Mouse (Mus musculus) CH12.LX (cell line): Measurements from ENCODE around the gene Senp8. TPM values are rescaled to one million over a fixed set of nuclear protein-coding genes. Genes with fewer than 3 reads are reported as not detected.

Experiments used
- DNase-seq: peaks from one replicate; pipeline ENCODE4 v3.0.0-alpha.2; 2013; ENCODE audit errors: extremely low read depth
- H3K27ac ChIP-seq: 2 replicates; pipeline ENCODE4 v1.5.1; 2012; ENCODE audit warnings: low read depth, mild to moderate bottlenecking, control low read depth, moderate library complexity; ENCODE audit not compliant: insufficient read depth
- H3K27me3 ChIP-seq: replicated peaks from 2 replicates; pipeline ENCODE3; 2012; ENCODE audit warnings: inconsistent platforms
- H3K36me3 ChIP-seq, 2 experiments: replicated peaks in 1 of 2; 2 replicates each; pipeline versions ENCODE3 to v1.6.1; 2012; ENCODE audit warnings: inconsistent platforms in 1 of 2, low read length in 1 of 2, mild to moderate bottlenecking in 1 of 2, mixed read lengths in 1 of 2, moderate library complexity in 1 of 2; ENCODE audit not compliant: control insufficient read depth in 1 of 2, insufficient read depth in 1 of 2
- H3K4me1 ChIP-seq, 2 experiments: 2 replicates each; pipeline ENCODE4 v1.6.1; 2012; ENCODE audit warnings: inconsistent platforms in 1 of 2, moderate library complexity in 1 of 2; ENCODE audit not compliant: insufficient read depth in 2 of 2, control insufficient read depth in 1 of 2
- H3K4me2 ChIP-seq: 2 replicates; pipeline ENCODE4 v1.6.1; 2012; ENCODE audit warnings: low read depth, mild to moderate bottlenecking, control low read depth; ENCODE audit not compliant: poor library complexity, insufficient read depth, severe bottlenecking
- H3K4me3 ChIP-seq, 3 experiments: fragments of 150-350 bp in 1 of 3; sonication (generic) in 1 of 3; replicated peaks in 1 of 3; 2 replicates each; pipeline versions ENCODE3 to v1.5.1; 2011 to 2012; ENCODE audit warnings: low read depth in 2 of 3, low read length in 2 of 3, mild to moderate bottlenecking in 2 of 3, moderate library complexity in 2 of 3, control low read depth in 1 of 3, improper control_type of control experiment in 1 of 3, inconsistent platforms in 1 of 3, mixed read lengths in 1 of 3; ENCODE audit not compliant: poor library complexity in 1 of 3
- H3K79me2 ChIP-seq: replicated peaks from 2 replicates; pipeline ENCODE4 v1.6.1; 2012; ENCODE audit warnings: mild to moderate bottlenecking, moderate library complexity; ENCODE audit not compliant: control insufficient read depth, poor library complexity, insufficient read depth, severe bottlenecking; ENCODE audit errors: extremely low read depth
- H3K9ac ChIP-seq: 2 replicates; pipeline ENCODE4 v1.6.1; 2012; ENCODE audit warnings: low read depth, mild to moderate bottlenecking, control low read depth, moderate library complexity; ENCODE audit not compliant: insufficient read depth
- H3K9me3 ChIP-seq: replicated peaks from 2 replicates; pipeline ENCODE3; 2012; ENCODE audit warnings: low read length, inconsistent platforms, mixed read lengths
- BHLHE40 ChIP-seq: IDR thresholded peaks from 2 replicates; pipeline ENCODE4 v1.6.1; 2011; ENCODE audit warnings: mild to moderate bottlenecking, low read depth, low read length, improper control_type of control experiment
- CHD2 ChIP-seq: IDR thresholded peaks from 2 replicates; pipeline ENCODE4 v1.6.1; 2011; ENCODE audit warnings: low read length, improper control_type of control experiment
- CTCF ChIP-seq, 2 experiments: IDR thresholded peaks in 1 of 2; conservative IDR thresholded peaks in 1 of 2; 2 replicates each; pipeline ENCODE4 v1.5.1; 2011 to 2012; ENCODE audit warnings: low read depth in 2 of 2, low read length in 2 of 2, improper control_type of control experiment in 1 of 2, inconsistent platforms in 1 of 2, mild to moderate bottlenecking in 1 of 2, moderate library complexity in 1 of 2
- GABPA ChIP-seq: IDR thresholded peaks from 2 replicates; pipeline ENCODE4 v1.6.1; 2012; ENCODE audit warnings: low read depth, low read length, improper control_type of control experiment, inconsistent platforms; ENCODE audit not compliant: insufficient replicate concordance
- HCFC1 ChIP-seq: IDR thresholded peaks from 2 replicates; pipeline ENCODE4 v1.6.1; 2012; ENCODE audit warnings: low read depth, mild to moderate bottlenecking, inconsistent platforms, low read length, improper control_type of control experiment
- IRF4 ChIP-seq: IDR thresholded peaks from 2 replicates; pipeline ENCODE4 v1.6.1; 2014; ENCODE audit warnings: low read depth, mild to moderate bottlenecking, inconsistent platforms, low read length, improper control_type of control experiment
- MAZ ChIP-seq: IDR thresholded peaks from 2 replicates; pipeline ENCODE4 v1.6.1; 2012; ENCODE audit warnings: low read depth, mild to moderate bottlenecking, inconsistent platforms, low read length, improper control_type of control experiment, moderate library complexity
- MEF2A ChIP-seq: IDR thresholded peaks from 2 replicates; pipeline ENCODE4 v1.6.1; 2014; ENCODE audit warnings: low read depth, mild to moderate bottlenecking, inconsistent platforms, low read length, improper control_type of control experiment, borderline replicate concordance
- PAX5 ChIP-seq: IDR thresholded peaks from 2 replicates; pipeline ENCODE4 v1.6.1; 2012; ENCODE audit warnings: low read length, inconsistent platforms, mixed read lengths
- RAD21 ChIP-seq: IDR thresholded peaks from 2 replicates; pipeline ENCODE4 v1.6.1; 2011; ENCODE audit warnings: low read depth, mild to moderate bottlenecking, low read length, improper control_type of control experiment, moderate library complexity
- RCOR1 ChIP-seq: conservative IDR thresholded peaks from 2 replicates; pipeline ENCODE4 v1.6.1; 2012; ENCODE audit warnings: low read depth, mild to moderate bottlenecking, inconsistent platforms, low read length, improper control_type of control experiment
- SIN3A ChIP-seq: IDR thresholded peaks from 2 replicates; pipeline ENCODE4 v1.6.1; 2012; ENCODE audit warnings: low read length, improper control_type of control experiment, inconsistent platforms
- SMC3 ChIP-seq: IDR thresholded peaks from 2 replicates; pipeline ENCODE4 v1.6.1; 2011; ENCODE audit warnings: low read depth, low read length, improper control_type of control experiment
- TBP ChIP-seq: conservative IDR thresholded peaks from 2 replicates; pipeline ENCODE4 v1.6.1; 2011; ENCODE audit warnings: low read depth, low read length, improper control_type of control experiment
- TCF12 ChIP-seq: IDR thresholded peaks from 2 replicates; pipeline ENCODE4 v1.6.1; 2014; ENCODE audit warnings: low read depth, mild to moderate bottlenecking, inconsistent platforms, low read length, improper control_type of control experiment
- ZC3H11A ChIP-seq: IDR thresholded peaks from 2 replicates; pipeline ENCODE4 v1.6.1; 2012; ENCODE audit warnings: low read depth, mild to moderate bottlenecking, inconsistent platforms, low read length, improper control_type of control experiment
- dilution Hi-C: fragments of 300-500 bp; cut with MboI; formaldehyde crosslinking; loops from 2 replicates; pipeline ENCODE4 v1.14.3; 2020; ENCODE audit warnings: low sequenced_read_pairs; ENCODE audit not compliant: extremely low pct_unique_long_range_greater_than_20kb, extremely low pct_ligation_motif_present
- in situ Hi-C: fragments of 300-500 bp; cut with MboI; formaldehyde crosslinking; loops from 3 replicates; pipeline ENCODE4 v1.14.3; 2019; ENCODE audit warnings: low sequenced_read_pairs, low pct_ligation_motif_present, low pct_unique_long_range_greater_than_20kb, mixed read lengths
- polyA plus RNA-seq: library from polyadenylated mRNA; unstranded; fragments of >175 nt; gene quantifications from 2 replicates; pipeline ENCODE4 v1.2.1, GENCODE M21; 2012; ENCODE audit warnings: low read depth; ENCODE audit not compliant: insufficient read length
- total RNA-seq, 2 experiments: library from RNA; depleted of rRNA; stranded (reverse); fragments of 300-350 nt in 1 of 2; fragments of >200 nt in 1 of 2; gene quantifications; 2 replicates each; pipeline ENCODE4 v1.2.3; 2012 to 2014

Senp8 gene
- total and polyA plus RNA-seq, 3 experiments, result 5.2 to 8.5 (median 6.1) TPM

DNA sequence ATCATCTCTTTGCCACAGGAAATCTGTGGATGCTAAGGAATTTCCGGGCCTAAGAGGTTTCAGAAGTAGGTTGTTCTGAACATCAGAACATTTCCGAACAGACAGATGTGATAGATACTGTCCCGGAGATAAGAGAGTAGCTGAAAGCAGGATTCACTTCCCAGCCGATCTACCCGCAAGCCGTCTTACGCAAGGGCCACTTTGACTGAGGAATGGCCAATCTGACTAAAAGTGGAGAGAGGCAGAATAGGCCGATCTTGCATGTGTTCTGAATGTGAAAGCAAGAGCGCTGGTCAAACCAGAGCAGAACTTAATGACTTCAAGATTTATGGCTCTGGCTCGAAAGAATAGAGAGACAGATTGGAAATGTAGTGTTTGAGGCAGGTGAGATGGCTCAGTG lies 25.0 kb downstream of the Senp8 start:
- in situ Hi-C loops, result no loop called here
- dilution Hi-C loops, result no loop called here
- Histone ChIP-seq H3K9me3 (no peaks in the 10 kb centered on the region), H3K27ac (no peak overlapping the region), H3K79me2 (no peaks in the 10 kb centered on the region), H3K4me3 (no peak overlapping the region), H3K4me2 (no peak overlapping the region), H3K9ac (no peak overlapping the region), H3K4me1 (peaks cover 0 to 8% of the 10 kb centered on the region in 2 experiments; a peak in 2 of 4 replicates), H3K27me3 (peaks cover 13% of the 10 kb centered on the region), H3K36me3 (no peaks in the 10 kb centered on the region)
- TF ChIP-seq TCF12, result no peak
- TF ChIP-seq MAZ, result no peak
- DNase-seq, result no peak

DNA sequence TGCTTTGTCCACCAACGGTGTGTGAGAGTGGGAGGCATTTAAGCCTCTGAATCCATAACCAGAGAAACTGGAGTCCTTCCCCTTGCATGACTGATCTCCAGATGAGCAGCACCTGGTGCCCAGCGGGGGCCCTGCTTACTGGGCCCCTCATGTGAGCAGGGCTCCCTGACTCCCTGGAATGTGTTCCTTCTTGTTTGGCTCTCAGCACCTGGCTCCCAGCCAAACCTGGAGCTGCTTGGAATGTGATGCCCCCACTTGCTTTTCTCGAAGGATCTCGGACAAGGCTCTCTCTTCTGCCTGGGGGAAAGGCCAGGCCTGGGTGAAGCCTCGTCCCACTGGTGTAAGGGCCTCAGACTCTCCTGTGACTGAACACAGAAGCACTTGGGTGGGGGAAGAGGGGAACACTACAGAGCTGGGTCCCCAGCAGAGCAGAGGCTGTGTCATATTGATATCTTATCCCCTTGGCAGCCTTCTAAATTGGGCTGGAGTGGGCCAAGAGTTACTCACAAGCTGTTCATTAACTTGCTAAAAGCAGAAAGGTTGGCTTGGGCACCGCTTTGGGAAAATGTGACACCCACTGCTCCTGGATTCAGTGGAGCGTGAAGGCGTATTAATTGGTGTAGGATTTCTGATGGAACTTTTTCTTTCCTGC lies 26.6 kb downstream of the Senp8 start:
- Histone ChIP-seq H3K79me2 (no peaks in the 10 kb centered on the region), H3K27ac (no peak overlapping the region), H3K4me3 (no peak overlapping the region), H3K9ac (no peak overlapping the region), H3K9me3 (peaks cover 3% of the 10 kb centered on the region), H3K27me3 (peaks cover 14% of the 10 kb centered on the region), H3K4me1 (peaks cover 0 to 8% of the 10 kb centered on the region in 2 experiments; a peak in 2 of 4 replicates), H3K36me3 (no peaks in the 10 kb centered on the region), H3K4me2 (no peak overlapping the region)
- dilution Hi-C loops (no loop called here), in situ Hi-C loops (loop anchor here (5.0 kb wide), 1 partner anchor 233 kb away; no protein-coding TSS in a partner anchor)
- TF ChIP-seq ZC3H11A (no peak), GABPA (no peak), CTCF (conservative IDR thresholded peaks at IDR 0.05 in 1 of 2, IDR thresholded peaks at IDR 0.05 in 1 of 2; ENCODE audit: low read depth in 2 of 2, low read length in 2 of 2) (no peak), TBP (no peak), SMC3 (no peak), CHD2 (no peak), MEF2A (no peak), SIN3A (no peak), RAD21 (no peak), IRF4 (no peak), PAX5 (no peak), RCOR1 (no peak), BHLHE40 (no peak), HCFC1 (no peak), MAZ (no peak)
- DNase-seq, result no peak
